Mouse (Mus musculus): ENCODE results near the gene Sepsecs.

Gene Sepsecs

DNA sequence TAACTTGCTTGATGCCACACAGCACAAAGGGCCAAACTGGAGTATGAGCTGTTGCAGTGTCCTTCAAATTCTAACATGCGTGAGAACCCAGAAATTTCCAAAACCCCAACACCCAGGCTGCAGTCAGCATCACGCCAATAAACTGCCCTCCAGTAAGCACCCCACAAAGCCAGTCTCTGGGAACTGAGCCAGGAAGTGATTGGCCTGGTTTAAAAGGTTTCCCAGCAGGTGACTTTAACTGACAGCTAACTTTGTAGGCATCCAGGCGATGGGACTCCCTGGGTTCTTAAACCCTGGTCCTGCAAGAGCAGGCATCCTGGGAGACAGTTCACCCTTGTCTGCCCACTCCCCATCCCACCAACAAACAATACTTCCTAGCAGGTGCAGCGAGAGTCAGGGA, 59.2 kb downstream of the Sepsecs start:
- DNase-seq (ENCODE audit: low spot score), result no peak

DNA sequence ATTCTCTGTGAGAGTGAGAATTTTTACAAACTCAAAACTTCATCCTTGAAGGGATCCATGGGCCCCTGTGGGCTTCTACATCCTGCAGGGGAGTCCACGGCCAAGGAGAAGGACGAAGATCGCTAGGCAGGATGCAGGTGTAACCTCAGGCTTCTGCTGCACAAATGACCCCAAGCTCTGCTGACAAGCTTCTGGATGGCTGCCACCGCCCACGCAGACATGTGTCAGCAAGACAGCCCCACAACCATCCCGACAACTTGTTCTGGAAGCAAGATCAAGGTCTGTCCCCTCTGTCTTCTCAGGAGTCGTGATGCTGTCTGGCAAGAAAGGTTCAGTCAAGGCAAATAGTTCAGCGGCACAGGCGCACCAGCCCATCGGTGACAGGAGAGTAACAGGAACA, 59.8 kb downstream of the Sepsecs start:
- DNase-seq (ENCODE audit: low spot score), result no peak

DNA sequence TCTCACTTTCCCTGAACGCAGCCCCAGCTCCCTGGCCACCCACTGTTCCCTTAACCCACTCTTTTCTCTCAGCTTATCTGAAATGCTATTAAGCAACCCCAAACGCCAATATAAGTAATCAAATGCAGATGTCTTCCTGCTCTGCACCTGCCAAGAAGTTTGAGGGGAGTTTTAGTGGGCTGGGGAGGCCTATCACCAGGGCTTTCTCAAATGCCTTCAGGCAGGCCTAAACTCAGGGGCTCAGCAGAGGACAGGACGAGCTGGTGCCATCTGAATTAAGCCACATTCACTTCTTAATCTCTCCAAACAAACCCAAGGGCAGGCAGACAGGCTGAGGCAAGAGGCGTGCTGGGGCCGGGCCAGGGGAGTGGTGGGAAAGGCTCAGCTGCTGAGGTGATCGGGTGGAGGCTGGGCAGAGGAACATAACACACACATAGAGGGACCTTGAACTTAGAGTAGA, 64.9 kb downstream of the Sepsecs start:
- no peak for DNase-seq (ENCODE audit: low spot score)

DNA sequence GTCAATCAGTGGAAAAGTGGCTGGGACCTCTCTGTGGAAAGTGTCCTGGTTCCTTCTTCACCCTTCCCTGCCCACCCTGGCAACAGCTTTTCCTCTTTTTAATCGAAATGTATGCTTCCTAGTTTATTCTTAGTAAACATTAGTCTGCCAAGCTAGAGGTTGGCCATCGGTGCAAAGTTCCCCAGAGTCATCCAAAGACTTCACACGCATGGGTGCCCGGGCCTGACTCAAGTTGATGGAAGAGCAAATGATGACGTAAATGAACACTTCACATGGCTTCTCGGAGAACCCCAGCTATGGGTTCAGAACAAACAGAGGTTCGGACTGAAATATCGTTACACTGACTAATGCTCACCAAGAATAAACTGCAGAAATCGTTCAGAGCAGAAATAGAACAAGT, 78.9 kb downstream of the Sepsecs start:
- no peak for DNase-seq (ENCODE audit: low spot score)

Data from T-cell, adult 2 months (primary cell).